Comparison of ENCODE assay signal across 8 mouse cellular contexts in genomic region chr11:84916703-84917300, GRCm38 (mm10). TPM values are rescaled to one million over a fixed set of nuclear protein-coding genes. Genes with fewer than 3 reads are reported as not detected.
DNase-seq lines count a peak whose midpoint lies in the region; ATAC-seq and TF ChIP-seq lines count a peak whose summit lies in the region.

No protein-coding gene starts in this region.

- TF ChIP-seq POLR2A in myocyte (IDR thresholded peaks at IDR 0.05; ENCODE audit: insufficient read length, low read depth): no peak

- no peak for TF ChIP-seq CTCF in kidney, postnatal 0 days (IDR thresholded peaks at IDR 0.05; ENCODE audit: low read depth)

- no peaks in the 10 kb centered on the region for H3K9me3 ChIP-seq in kidney, postnatal 0 days (replicated peaks; ENCODE audit: low read length)
- H3K9me3 ChIP-seq in embryonic facial prominence, embryonic 11.5 days (replicated peaks; ENCODE audit: control insufficient read depth, low read length): no peaks in the 10 kb centered on the region

- peak overlapping the region; percentile 66 for H3K4me3 ChIP-seq in kidney, postnatal 0 days (replicated peaks; ENCODE audit: low read depth, low read length)
- H3K4me3 ChIP-seq in embryonic facial prominence, embryonic 11.5 days (ENCODE audit: low read depth, low read length): peak overlapping the region; percentile 96
- peak overlapping the region; percentile 54 for H3K4me3 ChIP-seq in myocyte

- H3K4me1 ChIP-seq in kidney, postnatal 0 days (replicated peaks; ENCODE audit: insufficient read depth, low read length): no peaks in the 10 kb centered on the region
- no peaks in the 10 kb centered on the region for H3K4me1 ChIP-seq in embryonic facial prominence, embryonic 11.5 days (ENCODE audit: control insufficient read depth, insufficient read depth, low read length)

- H3K36me3 ChIP-seq in kidney, postnatal 0 days (ENCODE audit: insufficient read depth, low read length): 0 out of 2 replicates have a peak, but pooled peaks cover 3% of the 10 kb centered on the region
- no peaks in the 10 kb centered on the region; the same call in none of the 2 replicates for H3K36me3 ChIP-seq in embryonic facial prominence, embryonic 11.5 days (replicated peaks; ENCODE audit: control insufficient read depth, insufficient read depth, low read depth, low read length)
- no peaks in the 10 kb centered on the region for H3K36me3 ChIP-seq in myocyte (ENCODE audit: control insufficient read depth, insufficient read depth)

- no peak overlapping the region for H3K27ac ChIP-seq in kidney, postnatal 0 days
- no peak overlapping the region for H3K27ac ChIP-seq in embryonic facial prominence, embryonic 11.5 days (replicated peaks; ENCODE audit: low read depth, low read length)

- DNase-seq in kidney, postnatal 0 days (ENCODE audit: low spot score): no peak
- DNase-seq in kidney, adult 11 months: no peak
- no peak for DNase-seq in embryonic facial prominence, embryonic 11.5 days (ENCODE audit: low spot score)
- peak; percentile 13 for DNase-seq in induced T-regulatory cell, adult 2 months (ENCODE audit: low read depth)
- no peak for DNase-seq in adrenal gland, postnatal 14 days
- no peak for DNase-seq in cerebellum, postnatal 4 days (ENCODE audit: low spot score in 2 of 2)
- DNase-seq in left cerebral cortex, postnatal 14 days (ENCODE audit: low spot score in 2 of 2): no peak

- H3K9ac ChIP-seq in kidney, postnatal 0 days (ENCODE audit: low read depth, low read length): peak overlapping the region; percentile 62; the same call in 1 of the 2 replicates
- peak overlapping the region; percentile 88 for H3K9ac ChIP-seq in embryonic facial prominence, embryonic 11.5 days (replicated peaks; ENCODE audit: low read length)

- H3K27me3 ChIP-seq in kidney, postnatal 0 days (ENCODE audit: insufficient read depth, low read length): no peaks in the 10 kb centered on the region
- H3K27me3 ChIP-seq in embryonic facial prominence, embryonic 11.5 days (ENCODE audit: control insufficient read depth, insufficient read depth, low read length): no peaks in the 10 kb centered on the region
- no peaks in the 10 kb centered on the region for H3K27me3 ChIP-seq in myocyte (ENCODE audit: control insufficient read depth, insufficient read depth, insufficient read length)

- WGBS in kidney, postnatal 0 days: 58% methylated on average over 7 of the region's 7 CpGs
- 52% methylated on average over 7 of the region's 7 CpGs for WGBS in embryonic facial prominence, embryonic 11.5 days

- ATAC-seq in kidney, postnatal 0 days (replicated peaks; ENCODE audit: low FRiP score, low read depth): no peak
- no peak for ATAC-seq in embryonic facial prominence, embryonic 11.5 days (replicated peaks; ENCODE audit: insufficient number of reproducible peaks, low FRiP score, low TSS enrichment, low read depth)

- peak overlapping the region; percentile 41 for H3ac ChIP-seq in myocyte (ENCODE audit: control insufficient read depth, insufficient read length)

- H3K4me2 ChIP-seq in kidney, postnatal 0 days (ENCODE audit: low read length): peak overlapping the region; percentile 86
- peak overlapping the region; percentile 42 for H3K4me2 ChIP-seq in embryonic facial prominence, embryonic 11.5 days (ENCODE audit: low read depth, low read length)
- H3K4me2 ChIP-seq in myocyte (ENCODE audit: low read depth): peak overlapping the region; percentile 68

- intact Hi-C loops in left cerebral cortex, postnatal 14 days (cut with DNase I): loop anchor here (5.0 kb wide), 1 partner anchor 265 kb away; no protein-coding TSS in a partner anchor

- H3K79me2 ChIP-seq in myocyte (ENCODE audit: control insufficient read depth, insufficient read depth): peaks cover 8% of the 10 kb centered on the region

TF ChIP-seq in myocyte, 11 proteins besides CTCF, POLR2A, EP300 and RAD21:
- no peak for TF ChIP-seq SRF (IDR thresholded peaks at IDR 0.05; ENCODE audit: control insufficient read depth, insufficient read length, low read depth)
- no peak for TF ChIP-seq MAX (IDR thresholded peaks at IDR 0.05; ENCODE audit: low read depth)
- TF ChIP-seq REST (IDR thresholded peaks at IDR 0.05; ENCODE audit: insufficient read depth, insufficient read length): no peak
- TF ChIP-seq MYOD1 (IDR thresholded peaks at IDR 0.05; ENCODE audit: control insufficient read depth in 1 of 3, insufficient read length in 2 of 3, low read depth in 2 of 3): no peak
- TF ChIP-seq CEBPB (IDR thresholded peaks at IDR 0.05; ENCODE audit: insufficient read depth, poor library complexity, severe bottlenecking): no peak
- TF ChIP-seq MYOG (IDR thresholded peaks at IDR 0.05; ENCODE audit: control insufficient read depth in 1 of 3, insufficient read depth in 1 of 3, insufficient read length in 2 of 3, low read depth in 2 of 3): no peak
- no peak for TF ChIP-seq E2F4 (IDR thresholded peaks at IDR 0.05; ENCODE audit: insufficient read depth)
- TF ChIP-seq TCF3 (IDR thresholded peaks at IDR 0.05; ENCODE audit: insufficient read length, low read depth): no peak
- TF ChIP-seq TCF12 (IDR thresholded peaks at IDR 0.05; ENCODE audit: insufficient read depth, poor library complexity, severe bottlenecking): no peak
- no peak for TF ChIP-seq USF1 (IDR thresholded peaks at IDR 0.05; ENCODE audit: low read depth)
- TF ChIP-seq POLR2AphosphoS2 (IDR thresholded peaks at IDR 0.05; ENCODE audit: insufficient read length, low read depth): no peak

RNA-seq across cellular contexts. Expression of gene Znhit3, which starts 0.6 kb away (rescaled TPM):
- polyA plus RNA-seq in kidney, postnatal 0 days (2015; fragmentation: Nextera tagmentation; extraction: Ambion mirVana): 45.2 and 47.5 TPM in 2 replicates
- 67.9 and 77.0 TPM in 2 replicates for polyA plus RNA-seq in embryonic facial prominence, embryonic 11.5 days (2014; fragmentation: Nextera tagmentation; extraction: Ambion mirVana)
- 18.5 TPM for polyA plus RNA-seq in myocyte (2012; fragmentation: generic; extraction: Trizol)
- total RNA-seq in adrenal gland, postnatal 14 days (2021): 10.7 and 12.0 TPM in 2 replicates
- 10 to 100 TPM; 28.0 to 34.8 TPM for total RNA-seq in left cerebral cortex, postnatal 14 days (2021)

RNA-seq across cellular contexts. Expression of gene Pigw, which starts 36.7 kb away (rescaled TPM):
- 2.7 and 2.9 TPM in 2 replicates for polyA plus RNA-seq in kidney, postnatal 0 days (2015; fragmentation: Nextera tagmentation; extraction: Ambion mirVana)
- 3.0 and 3.7 TPM in 2 replicates for polyA plus RNA-seq in embryonic facial prominence, embryonic 11.5 days (2014; fragmentation: Nextera tagmentation; extraction: Ambion mirVana)
- 4.5 TPM for polyA plus RNA-seq in myocyte (2012; fragmentation: generic; extraction: Trizol)
- 8.9 and 9.2 TPM in 2 replicates for total RNA-seq in adrenal gland, postnatal 14 days (2021)
- 1 to 10 TPM; 7.5 to 9.5 TPM for total RNA-seq in left cerebral cortex, postnatal 14 days (2021)

RNA-seq across cellular contexts. Expression of gene Myo19, which starts 36.9 kb away (rescaled TPM):
- 12.6 and 13.2 TPM in 2 replicates for polyA plus RNA-seq in kidney, postnatal 0 days (2015; fragmentation: Nextera tagmentation; extraction: Ambion mirVana)
- 8.1 and 8.2 TPM in 2 replicates for polyA plus RNA-seq in embryonic facial prominence, embryonic 11.5 days (2014; fragmentation: Nextera tagmentation; extraction: Ambion mirVana)
- polyA plus RNA-seq in myocyte (2012; fragmentation: generic; extraction: Trizol): 4.8 TPM
- total RNA-seq in adrenal gland, postnatal 14 days (2021): 13.6 and 18.6 TPM in 2 replicates
- 10 to 100 TPM; 12.3 to 12.8 TPM for total RNA-seq in left cerebral cortex, postnatal 14 days (2021)

RNA-seq across cellular contexts. Expression of gene Car4, which starts 40.8 kb away (rescaled TPM):
- polyA plus RNA-seq in kidney, postnatal 0 days (2015; fragmentation: Nextera tagmentation; extraction: Ambion mirVana): 121 and 134 TPM in 2 replicates
- polyA plus RNA-seq in embryonic facial prominence, embryonic 11.5 days (2014; fragmentation: Nextera tagmentation; extraction: Ambion mirVana): 1.6 and 2.0 TPM in 2 replicates
- not detected for polyA plus RNA-seq in myocyte (2012; fragmentation: generic; extraction: Trizol)
- 44.1 and 70.3 TPM in 2 replicates for total RNA-seq in adrenal gland, postnatal 14 days (2021)
- 10 to 100 TPM; 75.6 to 99.5 TPM for total RNA-seq in left cerebral cortex, postnatal 14 days (2021)

RNA-seq across cellular contexts. Expression of gene Ggnbp2, which starts 46.2 kb away (rescaled TPM):
- 56.4 and 57.5 TPM in 2 replicates for polyA plus RNA-seq in kidney, postnatal 0 days (2015; fragmentation: Nextera tagmentation; extraction: Ambion mirVana)
- 72.0 and 72.5 TPM in 2 replicates for polyA plus RNA-seq in embryonic facial prominence, embryonic 11.5 days (2014; fragmentation: Nextera tagmentation; extraction: Ambion mirVana)
- 24.8 TPM for polyA plus RNA-seq in myocyte (2012; fragmentation: generic; extraction: Trizol)
- total RNA-seq in adrenal gland, postnatal 14 days (2021): 74.2 and 77.0 TPM in 2 replicates
- 10 to 100 TPM; 78.1 to 81.8 TPM for total RNA-seq in left cerebral cortex, postnatal 14 days (2021)
